Mouse (Mus musculus): ENCODE data around the gene Rfx1.

DNA sequence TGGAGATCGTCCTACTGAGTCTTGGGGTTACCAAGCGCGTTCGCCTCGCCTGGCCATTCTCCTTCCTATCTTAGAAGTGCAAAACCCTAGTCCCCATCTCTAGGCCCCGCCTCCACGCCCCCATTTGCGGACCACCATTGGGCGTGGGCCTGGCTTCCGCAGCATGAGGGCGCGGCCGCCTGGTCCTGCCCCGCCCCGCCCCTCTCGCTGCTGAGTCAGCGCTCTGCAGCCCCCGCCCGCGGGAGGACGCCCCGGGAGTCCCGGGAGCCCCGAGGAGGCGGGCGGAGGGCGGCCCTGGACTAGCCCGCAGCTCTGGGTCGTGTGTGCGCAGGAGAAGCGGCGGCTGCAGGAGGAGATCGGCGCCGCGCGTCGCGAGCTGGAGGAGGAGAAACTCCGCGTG lies 40.8 kb upstream of the Rfx1 start:
- TF ChIP-seq CTCF (IDR thresholded peaks at IDR 0.05; ENCODE audit: extremely low read depth, insufficient read depth, insufficient read length, insufficient replicate concordance), result no peak
- TF ChIP-seq POLR2A (IDR thresholded peaks at IDR 0.05; ENCODE audit: low read depth, low read length), result no peak
